Mouse (Mus musculus): ENCODE measurements around the gene Kmt5a. TPM values are rescaled to one million over a fixed set of nuclear protein-coding genes. Genes with fewer than 3 reads are reported as not detected.

The Kmt5a gene
- polyA plus RNA-seq, 1 experiment from 2014 or later, result 21.7 TPM

DNA sequence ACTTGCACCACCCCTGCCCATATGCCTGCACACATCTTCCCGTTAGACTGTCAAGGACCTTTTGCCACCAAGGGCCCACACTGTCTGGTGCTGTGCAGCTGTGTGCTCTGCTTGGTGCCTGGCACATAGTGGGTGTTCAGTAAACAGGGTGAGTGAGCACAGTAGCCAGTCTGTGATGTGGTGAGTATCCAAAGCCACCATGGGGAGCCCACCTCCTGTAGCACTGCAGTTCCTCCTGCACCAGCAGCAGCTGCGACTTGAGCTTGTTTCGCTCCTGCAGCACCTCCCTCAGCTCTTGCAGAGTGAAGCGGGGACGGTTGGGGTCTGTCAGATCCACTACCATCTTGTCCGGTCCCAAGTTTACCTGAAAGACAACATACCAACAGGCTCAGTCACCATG, 29.8 kb downstream of the Kmt5a start:
- ATAC-seq (no peak), DNase-seq (ENCODE audit: low spot score) (no peak)
- Histone ChIP-seq H3K9ac (ENCODE audit: low read length) (no peak overlapping the region), H3K36me3 (ENCODE audit: control insufficient read depth, insufficient read depth, low read length) (peaks cover 16% of the 10 kb centered on the region; the same call in 1 of the 2 replicates), H3K4me1 (ENCODE audit: control insufficient read depth, insufficient read depth, low read length) (no peaks in the 10 kb centered on the region), H3K4me2 (ENCODE audit: low read length) (no peak overlapping the region), H3K4me3 (ENCODE audit: low read depth, low read length) (no peak overlapping the region), H3K27me3 (replicated peaks; ENCODE audit: control insufficient read depth, insufficient read depth, low read length) (no peaks in the 10 kb centered on the region), H3K9me3 (replicated peaks; ENCODE audit: control insufficient read depth, low read length) (no peaks in the 10 kb centered on the region), H3K27ac (ENCODE audit: low read depth, low read length) (no peak overlapping the region)
- WGBS, result 92% methylated on average over 6 of the region's 6 CpGs

DNA sequence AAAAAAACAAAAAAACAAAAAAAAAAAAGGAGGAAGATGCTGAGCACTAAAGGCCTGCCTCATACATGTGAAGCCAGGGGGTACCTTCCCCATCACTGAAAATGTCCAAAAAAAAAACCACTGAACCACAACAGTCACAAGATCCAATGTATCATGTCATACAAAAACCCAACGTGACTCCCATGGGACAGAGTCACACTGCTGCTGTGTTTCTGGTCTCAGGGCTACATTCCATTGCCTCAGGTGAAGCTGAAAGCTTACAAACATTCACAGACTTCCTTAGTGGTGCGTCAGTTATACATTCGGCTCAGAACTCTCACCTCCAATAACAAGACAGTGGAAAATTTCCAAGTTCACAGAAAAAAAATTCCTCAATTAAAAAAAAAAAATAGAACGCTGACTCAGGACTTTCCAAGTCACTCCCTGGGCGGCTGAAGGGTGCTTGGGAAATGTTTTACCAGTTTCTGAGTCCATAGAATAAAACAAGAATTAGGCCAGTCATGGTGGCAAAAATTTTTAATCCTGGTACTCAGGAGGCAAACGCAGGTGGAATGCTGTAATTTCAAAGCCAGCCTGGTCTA, 31.0 kb downstream of the Kmt5a start:
- ATAC-seq, result no peak
- H3K36me3 ChIP-seq (ENCODE audit: control insufficient read depth, insufficient read depth, low read length), result peaks cover 13% of the 10 kb centered on the region; the same call in 1 of the 2 replicates
- no peaks in the 10 kb centered on the region for H3K9me3 ChIP-seq (replicated peaks; ENCODE audit: control insufficient read depth, low read length)
- no peak overlapping the region for H3K4me3 ChIP-seq (ENCODE audit: low read depth, low read length)
- H3K27me3 ChIP-seq (replicated peaks; ENCODE audit: control insufficient read depth, insufficient read depth, low read length), result no peaks in the 10 kb centered on the region
- H3K9ac ChIP-seq (ENCODE audit: low read length), result no peak overlapping the region
- no peak for DNase-seq (ENCODE audit: low spot score)
- no peaks in the 10 kb centered on the region for H3K4me1 ChIP-seq (ENCODE audit: control insufficient read depth, insufficient read depth, low read length)
- H3K27ac ChIP-seq (ENCODE audit: low read depth, low read length), result no peak overlapping the region
- 90% methylated on average over 6 of the region's 6 CpGs for WGBS
- H3K4me2 ChIP-seq (ENCODE audit: low read length), result no peak overlapping the region

DNA sequence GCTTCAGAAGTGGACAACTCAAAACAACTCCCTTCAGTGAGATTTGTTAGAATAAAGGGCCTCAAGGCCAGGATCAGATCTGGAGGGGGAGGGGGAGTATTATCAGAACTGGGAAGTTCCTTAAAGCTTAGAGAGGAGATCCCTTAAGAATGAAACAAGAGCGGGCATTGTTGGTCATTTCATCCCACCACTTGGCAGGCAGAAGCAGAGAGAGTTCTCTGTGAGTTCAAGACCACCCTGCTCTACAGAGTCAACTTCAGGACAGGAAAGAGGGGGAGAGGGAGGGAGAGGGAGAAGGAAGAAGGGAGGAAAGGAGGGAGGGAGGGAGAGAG, 39.1 kb downstream of the Kmt5a start:
- H3K4me2 ChIP-seq (ENCODE audit: low read length), result peak overlapping the region; percentile 82
- WGBS, result 79% methylated on average over 1 of the region's 1 CpGs
- no peak overlapping the region for H3K27ac ChIP-seq (ENCODE audit: low read depth, low read length)
- no peak overlapping the region for H3K9ac ChIP-seq (ENCODE audit: low read length)
- no peaks in the 10 kb centered on the region for H3K9me3 ChIP-seq (replicated peaks; ENCODE audit: control insufficient read depth, low read length)
- no peaks in the 10 kb centered on the region for H3K36me3 ChIP-seq (ENCODE audit: control insufficient read depth, insufficient read depth, low read length)
- peaks cover 7% of the 10 kb centered on the region for H3K4me1 ChIP-seq (ENCODE audit: control insufficient read depth, insufficient read depth, low read length)
- DNase-seq (ENCODE audit: low spot score) (no peak), ATAC-seq (no peak)
- H3K27me3 ChIP-seq (replicated peaks; ENCODE audit: control insufficient read depth, insufficient read depth, low read length), result no peaks in the 10 kb centered on the region
- no peak overlapping the region for H3K4me3 ChIP-seq (ENCODE audit: low read depth, low read length)

DNA sequence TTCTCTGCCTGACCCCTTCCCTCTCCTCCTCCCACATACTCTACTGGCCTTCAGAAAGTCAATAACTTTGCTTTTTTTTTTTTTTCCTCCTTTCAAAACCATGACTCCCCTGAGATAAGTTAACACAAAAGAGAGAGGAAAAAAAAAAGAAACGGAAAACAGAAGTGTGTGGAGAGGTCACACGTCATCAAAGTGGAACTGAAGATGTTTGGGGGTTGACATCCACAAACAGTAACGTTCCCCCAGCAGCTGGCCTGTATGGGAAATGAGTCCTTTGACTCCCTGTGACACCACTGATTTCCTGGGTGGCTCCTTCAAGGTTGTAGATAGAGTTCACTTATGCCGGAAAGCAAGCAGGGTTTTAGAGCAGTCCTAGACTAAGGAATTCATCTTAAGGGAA, 40.4 kb downstream of the Kmt5a start:
- H3K27me3 ChIP-seq (replicated peaks; ENCODE audit: control insufficient read depth, insufficient read depth, low read length), result no peaks in the 10 kb centered on the region
- WGBS, result 81% methylated on average over 4 of the region's 4 CpGs
- H3K9me3 ChIP-seq (replicated peaks; ENCODE audit: control insufficient read depth, low read length), result no peaks in the 10 kb centered on the region
- no peak overlapping the region for H3K4me3 ChIP-seq (ENCODE audit: low read depth, low read length)
- H3K4me1 ChIP-seq (ENCODE audit: control insufficient read depth, insufficient read depth, low read length), result peaks cover 13% of the 10 kb centered on the region
- H3K9ac ChIP-seq (ENCODE audit: low read length), result no peak overlapping the region
- DNase-seq (ENCODE audit: low spot score), result no peak
- ATAC-seq, result no peak
- no peak overlapping the region for H3K4me2 ChIP-seq (ENCODE audit: low read length)
- H3K36me3 ChIP-seq (ENCODE audit: control insufficient read depth, insufficient read depth, low read length), result no peaks in the 10 kb centered on the region
- H3K27ac ChIP-seq (ENCODE audit: low read depth, low read length), result no peak overlapping the region

DNA sequence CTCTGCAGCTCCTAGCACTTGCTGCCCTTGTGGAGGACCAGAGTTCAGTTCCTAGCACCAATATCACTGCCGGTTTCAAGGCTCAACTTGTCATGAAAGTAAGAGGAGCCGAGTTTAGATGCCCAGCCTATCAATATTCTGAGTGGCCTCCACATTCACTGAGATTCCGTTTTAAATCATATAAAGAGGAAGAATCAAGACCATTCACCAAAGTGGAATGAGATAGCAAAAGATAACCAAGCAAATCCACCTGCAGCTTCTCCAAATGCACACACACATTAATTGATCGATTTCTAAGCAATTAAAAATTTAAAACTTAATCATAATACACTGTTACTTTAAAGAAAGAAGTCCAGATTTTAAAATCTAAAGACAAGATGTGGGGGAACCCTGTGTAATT, 42.0 kb downstream of the Kmt5a start:
- ATAC-seq (no peak), DNase-seq (ENCODE audit: low spot score) (no peak)
- Histone ChIP-seq H3K4me2 (ENCODE audit: low read length) (no peak overlapping the region), H3K9me3 (replicated peaks; ENCODE audit: control insufficient read depth, low read length) (no peaks in the 10 kb centered on the region), H3K4me1 (ENCODE audit: control insufficient read depth, insufficient read depth, low read length) (peaks cover 13% of the 10 kb centered on the region), H3K27ac (ENCODE audit: low read depth, low read length) (no peak overlapping the region), H3K9ac (ENCODE audit: low read length) (no peak overlapping the region), H3K4me3 (ENCODE audit: low read depth, low read length) (no peak overlapping the region), H3K27me3 (replicated peaks; ENCODE audit: control insufficient read depth, insufficient read depth, low read length) (no peaks in the 10 kb centered on the region), H3K36me3 (ENCODE audit: control insufficient read depth, insufficient read depth, low read length) (no peaks in the 10 kb centered on the region)
- 90% methylated on average over 4 of the region's 4 CpGs for WGBS

DNA sequence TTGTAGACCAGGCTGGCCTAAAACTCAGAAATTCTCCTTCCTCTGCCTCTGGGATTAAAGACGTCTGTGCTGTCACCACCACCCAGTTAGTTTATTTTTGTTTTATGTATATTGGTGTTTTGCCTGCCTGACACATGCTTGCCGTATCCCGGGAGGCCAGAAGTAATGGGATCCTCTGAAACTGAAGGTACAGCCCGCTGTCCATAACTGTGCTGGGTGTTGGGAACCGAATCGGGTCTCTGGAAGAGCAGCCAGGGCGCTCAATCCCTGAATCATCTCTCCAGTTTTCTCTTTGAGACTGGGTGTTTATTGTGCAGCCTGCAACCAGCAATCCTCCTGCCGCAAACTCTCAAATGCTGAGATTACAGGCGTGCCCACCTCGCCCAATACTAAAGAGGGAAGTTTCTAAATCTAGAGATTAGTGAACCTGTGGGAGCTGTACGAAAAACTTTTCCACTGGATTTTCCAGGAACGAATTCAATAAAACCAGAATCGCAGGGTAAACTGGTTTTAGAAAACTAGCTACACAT, 42.8 kb downstream of the Kmt5a start:
- H3K27ac ChIP-seq (ENCODE audit: low read depth, low read length), result peak overlapping the region; percentile 99
- WGBS, result 3% methylated on average over 13 of the region's 13 CpGs
- H3K36me3 ChIP-seq (ENCODE audit: control insufficient read depth, insufficient read depth, low read length), result no peaks in the 10 kb centered on the region
- H3K27me3 ChIP-seq (replicated peaks; ENCODE audit: control insufficient read depth, insufficient read depth, low read length), result no peaks in the 10 kb centered on the region
- peaks cover 13% of the 10 kb centered on the region for H3K4me1 ChIP-seq (ENCODE audit: control insufficient read depth, insufficient read depth, low read length)
- peak overlapping the region; percentile 77 for H3K9ac ChIP-seq (ENCODE audit: low read length)
- H3K4me3 ChIP-seq (ENCODE audit: low read depth, low read length), result peak overlapping the region; percentile 65
- H3K9me3 ChIP-seq (replicated peaks; ENCODE audit: control insufficient read depth, low read length), result no peaks in the 10 kb centered on the region
- DNase-seq (ENCODE audit: low spot score), result no peak
- H3K4me2 ChIP-seq (ENCODE audit: low read length), result peak overlapping the region; percentile 73
- ATAC-seq, result no peak

DNA sequence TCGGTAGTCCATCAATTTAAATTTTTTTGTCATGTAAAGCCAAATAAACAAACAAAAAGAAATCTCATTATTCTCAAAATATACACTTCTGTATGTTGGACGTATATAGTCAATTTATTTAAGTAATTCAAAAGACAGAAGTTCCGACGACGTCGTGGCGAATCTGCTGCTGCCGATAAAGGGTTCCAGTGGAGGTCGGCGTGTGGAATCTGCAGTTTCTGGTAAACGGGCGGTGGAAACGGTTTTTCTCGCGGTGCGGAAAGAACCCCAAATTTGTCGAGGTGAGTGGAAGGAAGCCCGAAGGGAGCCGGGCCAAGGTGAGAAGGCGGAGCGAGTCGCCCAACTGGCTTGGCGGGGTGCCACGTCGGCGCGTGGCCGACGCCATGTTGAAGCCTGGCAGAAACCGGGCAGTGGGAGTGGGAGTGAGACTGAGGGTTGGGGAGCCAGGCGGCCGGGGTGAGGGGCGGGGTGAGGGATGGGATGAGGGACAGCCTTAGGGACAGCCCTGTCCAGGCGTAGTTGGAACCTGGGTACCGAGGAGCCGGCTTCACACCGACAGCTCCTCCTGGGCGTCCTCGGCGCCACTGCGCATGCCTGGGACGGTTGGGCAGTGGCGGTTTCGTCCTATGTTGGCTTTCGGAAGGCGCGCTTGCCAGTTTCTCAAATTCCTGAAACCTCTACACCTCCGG, 43.4 kb downstream of the Kmt5a start, which contains the start of gene Snrnp35:
Snrnp35 (plus strand) TSS at position 169 of the 689 bp plus-strand sequence.
- Histone ChIP-seq H3K4me2 (ENCODE audit: low read length) (peak within 1 kb of the TSS; percentile 73), H3K4me1 (ENCODE audit: control insufficient read depth, insufficient read depth, low read length) (peaks cover 13% of the 10 kb centered on the region), H3K36me3 (ENCODE audit: control insufficient read depth, insufficient read depth, low read length) (no peaks in the 10 kb centered on the region), H3K27ac (ENCODE audit: low read depth, low read length) (peak within 1 kb of the TSS; percentile 99), H3K9me3 (replicated peaks; ENCODE audit: control insufficient read depth, low read length) (no peaks in the 10 kb centered on the region), H3K4me3 (ENCODE audit: low read depth, low read length) (peak within 1 kb of the TSS; percentile 65), H3K9ac (ENCODE audit: low read length) (peak within 1 kb of the TSS; percentile 77), H3K27me3 (replicated peaks; ENCODE audit: control insufficient read depth, insufficient read depth, low read length) (no peaks in the 10 kb centered on the region)
- under 1% methylated on average over 48 of the region's 48 CpGs for WGBS
- ATAC-seq (peak; percentile 92), DNase-seq (ENCODE audit: low spot score) (peak; percentile 91)

DNA sequence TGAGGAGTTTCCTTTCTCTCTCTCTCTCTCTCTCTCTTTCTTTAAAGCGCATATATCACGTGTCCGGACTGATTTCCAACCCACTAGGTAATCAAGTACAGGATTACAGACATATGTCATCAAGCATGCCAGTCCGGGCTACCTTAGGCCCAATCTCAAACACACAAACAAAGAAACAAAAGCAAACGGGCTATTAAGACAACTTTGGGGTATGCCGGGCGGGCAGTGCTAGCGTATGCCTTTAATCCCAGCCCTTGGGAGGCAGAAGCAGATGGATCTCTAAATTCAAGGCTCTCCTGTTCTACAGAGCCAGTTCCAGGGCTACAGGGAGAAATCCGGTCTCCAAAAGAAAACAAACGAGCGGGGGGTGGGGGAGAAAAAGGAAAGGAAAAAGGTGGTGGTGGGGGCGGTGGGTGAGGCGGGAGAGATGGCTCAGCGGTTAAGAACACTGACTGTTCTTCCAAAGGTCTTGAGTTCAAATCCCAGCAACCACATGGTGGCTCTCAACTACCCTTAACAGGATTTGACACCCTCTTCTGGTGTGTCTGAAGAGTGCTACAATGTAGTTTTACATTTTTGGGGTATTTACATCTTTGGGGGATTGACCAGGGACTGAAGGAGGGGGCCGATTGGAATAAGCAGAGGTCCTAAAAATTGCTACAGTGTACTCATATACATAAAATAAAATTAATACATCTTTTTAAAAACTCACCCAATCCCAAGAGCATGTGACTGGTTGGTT, 44.1 kb downstream of the Kmt5a start:
- Histone ChIP-seq H3K27ac (ENCODE audit: low read depth, low read length) (peak overlapping the region; percentile 99), H3K9ac (ENCODE audit: low read length) (peak overlapping the region; percentile 77), H3K27me3 (replicated peaks; ENCODE audit: control insufficient read depth, insufficient read depth, low read length) (no peaks in the 10 kb centered on the region), H3K4me1 (ENCODE audit: control insufficient read depth, insufficient read depth, low read length) (peaks cover 9% of the 10 kb centered on the region), H3K36me3 (ENCODE audit: control insufficient read depth, insufficient read depth, low read length) (no peaks in the 10 kb centered on the region), H3K9me3 (replicated peaks; ENCODE audit: control insufficient read depth, low read length) (no peaks in the 10 kb centered on the region), H3K4me2 (ENCODE audit: low read length) (peak overlapping the region; percentile 73), H3K4me3 (ENCODE audit: low read depth, low read length) (peak overlapping the region; percentile 65)
- DNase-seq (ENCODE audit: low spot score) (no peak), ATAC-seq (peak; percentile 57)
- 8% methylated on average over 15 of the region's 15 CpGs for WGBS

Measured in forebrain, embryonic 14.5 days (tissue).